Mouse (Mus musculus) lung, adult 18-20 months (tissue): ENCODE data around the gene Stard5.
A peak's percentile ranks its signal among the peaks of the same experiment; 100 is the strongest.

Source experiments
- DNase-seq, 2 experiments: peaks; one replicate each; pipeline ENCODE4 v3.0.0; 2022; ENCODE audit warnings: mixed read lengths in 2 of 2

Gene Stard5

DNA sequence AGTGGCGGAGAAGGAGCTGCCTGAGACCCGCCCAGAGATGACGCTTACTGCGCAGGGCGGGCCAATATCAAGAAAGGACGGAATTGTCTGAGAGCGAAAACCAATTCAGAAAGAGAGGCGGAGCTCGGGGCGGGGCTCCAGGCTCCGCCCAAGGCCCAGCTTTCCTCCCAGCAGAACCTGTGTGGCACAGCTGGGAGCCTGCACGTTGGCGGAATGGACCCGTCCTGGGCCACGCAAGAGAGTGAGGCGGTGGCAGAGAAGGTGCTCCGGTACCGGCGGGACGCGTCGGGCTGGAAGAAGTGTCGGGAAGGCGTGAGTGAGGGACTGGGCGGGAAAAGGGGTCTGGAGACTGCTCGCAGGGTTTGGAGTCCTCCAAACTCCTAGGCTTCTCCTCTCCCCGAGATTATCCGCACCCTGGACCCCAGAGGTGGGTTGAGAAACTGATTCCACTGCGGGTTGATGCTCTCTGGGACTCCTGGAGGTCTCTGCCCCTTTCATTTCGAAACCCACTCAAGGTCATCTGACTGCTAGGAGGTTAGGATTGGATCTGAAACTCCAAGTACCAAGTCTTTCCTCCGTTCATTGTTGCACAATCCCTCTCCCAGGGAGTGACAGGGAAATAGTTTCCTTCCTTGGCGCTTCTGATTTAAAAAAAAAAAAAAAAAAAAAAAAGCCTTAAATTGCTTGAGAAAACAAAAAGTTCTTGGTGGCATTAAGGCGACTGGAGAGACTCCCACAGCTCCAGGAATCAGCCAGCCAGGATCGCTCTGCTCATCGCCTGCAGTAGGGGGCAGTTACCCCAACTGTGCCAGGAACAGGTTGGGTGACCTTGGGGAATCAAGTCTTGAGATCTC is at the start of gene Stard5:
TSS of gene Stard5 (plus strand) at position 132 of the 854 bp plus-strand sequence.
- DNase-seq = peak; percentile 96 to 97

DNA sequence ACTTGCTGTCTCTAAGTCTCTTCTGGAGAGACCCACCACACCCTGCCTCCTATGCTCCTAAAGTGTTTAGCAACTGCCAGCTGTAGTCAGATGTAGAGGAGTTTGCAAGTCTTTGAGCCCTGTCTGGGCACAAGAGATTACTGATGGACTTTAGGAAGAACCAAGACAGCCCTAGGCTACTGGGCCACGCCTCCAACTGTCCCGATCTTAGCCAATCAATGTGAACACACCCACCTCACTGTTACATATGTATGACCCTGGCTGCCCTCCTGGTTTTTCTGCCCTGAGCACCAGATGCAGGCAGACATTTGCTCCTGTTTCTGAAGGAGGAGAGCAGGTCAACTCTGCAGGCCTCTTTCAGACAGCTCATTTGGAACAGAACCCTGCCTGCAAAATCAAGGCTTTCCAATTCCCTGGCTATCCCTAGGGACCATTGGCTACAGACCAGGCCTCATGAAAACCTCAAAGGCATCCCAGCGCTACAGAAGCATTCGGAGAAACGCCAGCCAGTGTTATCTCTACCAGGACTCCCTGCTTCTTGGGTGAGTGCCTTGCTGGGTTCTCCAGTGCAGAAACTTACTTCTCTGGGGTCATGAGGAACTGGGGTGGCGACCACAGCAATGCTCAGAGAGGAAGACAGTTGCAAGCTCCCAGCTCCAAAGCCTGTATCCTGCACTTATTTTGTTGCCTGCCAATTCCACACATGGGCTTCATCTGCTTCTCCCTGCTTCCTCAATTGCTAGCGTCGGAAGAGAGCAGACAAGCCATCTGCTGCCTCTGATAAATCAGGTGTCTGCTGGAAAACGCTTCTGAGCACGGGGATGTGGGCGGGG is 46.9 kb upstream of the Stard5 start, which contains the start of gene Tmc3:
TSS of gene Tmc3 (plus strand) at position 289 of the 833 bp plus-strand sequence.
- no peak for DNase-seq

DNA sequence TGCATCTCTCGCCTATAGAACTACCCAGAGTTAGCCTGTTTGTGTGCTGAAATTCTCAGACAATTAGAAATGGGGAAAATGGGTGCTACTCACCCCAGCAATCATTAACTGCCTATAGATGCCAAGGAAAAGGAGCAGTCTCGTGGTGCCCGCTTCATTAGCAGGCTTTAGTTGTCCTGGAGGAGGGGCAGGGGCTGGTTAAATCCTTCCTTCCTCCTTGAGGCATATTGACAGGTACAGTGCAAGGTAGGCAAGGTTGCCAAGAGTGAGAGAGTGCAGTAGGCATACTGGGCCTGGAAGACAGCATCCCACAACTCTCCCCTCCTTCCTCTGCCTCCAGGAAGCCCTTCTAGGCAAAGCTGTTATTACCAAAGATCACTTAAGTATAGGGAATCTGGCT is 37.7 kb upstream of the Stard5 start:
- DNase-seq = no peak

DNA sequence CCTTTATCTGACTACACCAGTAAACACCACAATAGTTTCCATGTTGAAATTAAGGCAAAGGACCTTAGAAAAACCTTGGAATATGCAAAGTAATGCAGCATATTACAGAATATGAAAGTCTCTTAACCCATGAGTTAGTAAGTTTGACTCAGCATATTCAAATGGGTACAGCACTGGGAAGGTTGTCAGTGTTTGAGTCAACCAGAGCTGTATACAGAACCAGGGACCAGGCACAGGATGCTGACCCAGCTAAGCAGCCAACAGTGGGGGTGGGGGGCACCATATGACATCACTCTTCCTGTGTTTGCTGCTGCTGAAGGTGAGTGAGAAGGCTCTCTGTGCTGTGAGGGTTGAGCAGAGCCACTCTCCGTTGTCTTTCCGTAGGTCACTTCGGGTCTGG is 34.7 kb upstream of the Stard5 start:
- DNase-seq = no peak

DNA sequence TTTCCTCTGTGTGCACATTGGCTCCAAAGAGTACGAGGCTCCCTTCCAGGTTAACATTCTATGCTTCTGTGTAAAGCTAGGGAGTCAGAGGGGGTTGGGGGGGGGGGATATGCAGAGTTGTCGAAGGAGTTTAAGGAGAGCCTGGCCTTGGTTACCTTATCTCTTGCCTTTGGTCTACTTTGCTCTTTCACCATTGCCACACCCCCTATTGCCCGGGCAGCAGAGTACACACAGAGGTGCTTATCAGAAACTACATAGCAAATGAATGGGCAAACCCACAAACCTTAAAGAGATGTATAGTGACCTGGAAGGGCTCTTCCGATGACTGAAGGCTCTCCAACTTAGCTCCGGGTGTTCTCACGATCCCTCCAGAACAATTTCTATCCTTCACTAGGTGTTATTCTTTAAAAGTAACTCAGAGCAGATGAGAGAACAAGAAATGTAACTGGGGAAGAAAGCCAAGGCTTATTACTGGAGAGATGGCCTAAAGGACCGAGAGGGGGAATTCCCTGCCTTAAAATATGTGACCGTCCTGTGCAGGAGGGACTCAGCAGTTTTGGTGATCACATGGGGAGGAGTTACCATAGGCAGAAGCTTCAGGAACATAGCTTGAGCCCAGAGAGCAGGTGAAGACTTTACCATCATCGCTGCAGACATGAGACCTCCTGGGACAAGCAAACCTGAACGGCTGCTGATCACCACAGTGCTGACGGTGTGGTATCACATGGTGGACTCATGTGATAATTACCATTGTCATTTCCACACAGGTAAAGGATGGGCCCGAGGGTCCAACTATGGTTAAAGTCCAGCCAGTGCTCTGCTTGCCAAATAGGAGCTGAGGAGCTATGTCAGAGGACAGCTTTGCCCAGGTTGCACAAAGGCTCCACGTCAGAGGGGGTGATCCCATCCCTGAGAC is 32.5 kb upstream of the Stard5 start:
- DNase-seq = peak in 1 of 2 experiments; percentile 5

DNA sequence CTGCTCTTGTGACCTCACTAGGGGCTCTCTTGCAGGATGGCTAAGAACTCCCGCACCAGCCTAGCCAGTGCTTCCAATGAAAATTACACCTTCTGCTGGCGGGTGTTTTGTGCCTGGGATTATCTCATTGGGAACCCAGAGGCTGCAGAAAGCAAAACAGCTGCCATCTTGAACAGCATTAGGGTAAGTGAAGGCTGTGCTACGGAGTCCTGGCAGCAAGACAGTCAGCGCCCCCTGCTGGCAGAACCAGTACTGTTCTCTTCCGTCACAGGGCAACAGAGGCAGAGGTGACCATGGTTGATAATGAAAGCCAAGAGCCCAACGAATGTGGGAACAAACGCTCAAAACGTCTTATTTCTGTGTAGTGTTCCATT is 31.9 kb upstream of the Stard5 start:
- DNase-seq = peak; percentile 30 to 39

DNA sequence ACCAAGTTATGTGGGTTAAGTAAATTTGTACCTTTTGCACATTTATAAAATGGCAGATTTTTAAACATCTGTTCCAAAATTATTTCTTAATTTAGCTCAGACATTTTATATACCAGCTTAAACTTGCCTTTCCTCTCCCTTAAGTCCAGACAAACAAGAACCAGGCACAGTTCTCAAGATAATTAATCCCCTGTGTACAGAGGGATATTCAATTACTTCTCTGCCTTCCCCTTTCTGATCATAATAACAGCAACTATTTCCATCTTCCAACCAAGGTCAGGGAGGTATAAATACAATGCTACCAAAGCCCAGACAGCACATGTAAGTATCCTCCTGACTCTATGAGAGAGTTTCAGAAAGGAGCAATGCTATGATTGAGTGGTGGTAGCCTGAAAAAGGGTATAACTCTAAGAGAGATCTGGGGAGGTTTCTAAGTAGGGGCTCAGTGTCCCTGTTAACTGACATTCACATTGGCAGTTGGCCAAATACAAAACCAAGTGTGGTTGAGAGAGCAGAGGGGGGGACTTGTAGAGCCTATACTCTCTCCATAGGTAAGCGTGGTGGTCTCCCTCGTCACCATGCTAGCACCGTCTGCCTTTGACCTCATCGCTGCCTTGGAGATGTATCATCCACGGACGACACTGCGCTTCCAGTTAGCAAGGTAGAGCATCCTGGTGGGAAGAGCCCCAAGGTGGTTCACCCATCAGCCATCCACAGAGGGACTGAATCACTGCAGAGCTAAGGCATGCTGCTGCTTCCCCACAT is 27.4 kb upstream of the Stard5 start:
- no peak for DNase-seq

DNA sequence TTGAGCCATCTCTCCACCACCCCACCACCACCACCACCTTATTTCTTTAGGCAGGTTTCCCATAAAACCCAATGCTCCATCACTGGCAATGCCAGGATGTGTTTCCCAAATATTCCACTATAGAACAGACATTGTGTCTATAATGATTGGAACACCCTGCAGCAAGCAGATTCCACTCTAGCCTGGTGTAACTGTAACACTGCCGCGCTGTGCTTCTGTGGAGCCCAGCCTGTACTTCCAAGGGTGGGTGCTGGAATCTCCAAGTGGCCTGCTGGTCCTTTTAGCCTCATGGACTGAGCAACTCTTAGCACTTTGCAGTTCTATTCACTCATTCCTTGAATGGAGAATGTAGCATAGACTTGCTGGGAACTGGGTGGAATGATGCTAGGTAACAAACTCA is 25.0 kb upstream of the Stard5 start:
- no peak for DNase-seq

DNA sequence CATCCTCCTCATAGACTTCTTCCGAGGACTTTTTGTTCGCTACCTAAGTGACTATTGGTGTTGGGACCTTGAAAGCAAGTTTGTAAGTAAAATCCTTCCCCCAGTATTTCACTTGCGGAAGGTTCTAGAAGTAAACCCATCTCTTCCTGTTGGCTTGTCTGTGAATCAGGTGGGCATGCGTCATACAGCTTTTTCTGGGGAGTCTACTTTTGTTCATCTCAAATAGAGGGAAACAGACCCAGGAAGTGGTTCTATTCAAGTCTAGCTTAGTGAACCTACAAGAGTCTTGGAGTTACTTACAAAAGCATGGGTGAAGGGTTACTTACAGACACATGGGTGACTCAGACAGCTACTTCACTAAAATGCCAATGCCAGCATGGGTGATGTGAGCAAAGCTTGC is 21.9 kb upstream of the Stard5 start:
- DNase-seq = no peak

DNA sequence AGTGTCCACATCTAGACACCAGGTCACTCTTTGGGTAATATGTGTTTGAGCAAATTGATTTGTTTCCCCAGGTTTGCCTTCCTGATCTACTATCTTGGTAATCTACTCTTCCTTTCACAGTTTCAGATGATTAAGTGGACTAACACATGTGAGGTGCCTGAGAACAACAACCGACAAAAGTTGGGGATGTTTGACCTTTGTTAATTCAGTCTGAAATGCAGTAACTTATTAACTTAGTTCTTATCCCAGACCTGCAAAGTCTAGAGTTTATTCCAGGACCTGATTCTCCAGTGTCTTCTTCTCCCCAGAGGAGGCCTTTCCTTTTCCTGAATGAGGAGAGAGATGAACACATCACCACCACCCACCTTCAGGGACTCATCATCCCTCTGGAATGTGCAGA is 19.9 kb upstream of the Stard5 start:
- DNase-seq = no peak

DNA sequence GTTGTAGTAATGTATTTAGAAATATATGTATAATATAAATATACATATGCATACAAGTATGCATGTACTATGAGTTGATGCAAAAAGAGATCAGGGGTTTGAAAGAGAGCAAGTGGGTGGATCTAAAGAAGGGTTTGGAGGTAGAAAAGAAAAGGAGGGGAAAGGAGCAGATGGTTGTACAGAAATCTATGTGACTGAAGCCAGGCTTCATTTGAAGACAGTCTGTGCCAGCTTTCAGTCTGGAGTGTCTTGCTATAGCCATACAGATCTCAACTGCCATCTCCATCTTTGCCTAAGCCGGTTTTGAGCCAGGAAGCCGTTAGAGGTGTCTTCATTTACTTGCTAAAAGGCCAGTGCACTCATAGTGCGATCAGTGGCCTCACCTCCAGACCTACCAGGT is 16.5 kb upstream of the Stard5 start:
- DNase-seq = no peak

DNA sequence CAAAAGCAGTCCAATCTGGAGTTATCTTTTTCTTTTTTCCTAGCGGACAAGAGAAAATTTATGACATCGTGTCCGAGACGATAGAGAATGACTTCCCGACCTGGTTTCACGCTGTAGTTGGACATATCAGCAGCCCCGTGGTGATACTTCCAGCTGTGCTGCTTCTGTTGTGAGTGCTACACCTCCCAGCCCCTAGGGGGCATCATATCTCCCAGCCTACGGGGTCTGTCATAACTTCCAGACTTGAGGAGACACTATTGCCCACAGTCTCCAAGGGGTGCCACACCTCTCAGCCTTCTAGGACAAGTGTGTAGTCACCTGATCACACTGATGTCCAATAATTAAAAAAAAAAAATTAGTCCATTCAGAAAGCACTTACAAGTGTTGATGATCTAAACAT is 15.9 kb upstream of the Stard5 start:
- DNase-seq = no peak

DNA sequence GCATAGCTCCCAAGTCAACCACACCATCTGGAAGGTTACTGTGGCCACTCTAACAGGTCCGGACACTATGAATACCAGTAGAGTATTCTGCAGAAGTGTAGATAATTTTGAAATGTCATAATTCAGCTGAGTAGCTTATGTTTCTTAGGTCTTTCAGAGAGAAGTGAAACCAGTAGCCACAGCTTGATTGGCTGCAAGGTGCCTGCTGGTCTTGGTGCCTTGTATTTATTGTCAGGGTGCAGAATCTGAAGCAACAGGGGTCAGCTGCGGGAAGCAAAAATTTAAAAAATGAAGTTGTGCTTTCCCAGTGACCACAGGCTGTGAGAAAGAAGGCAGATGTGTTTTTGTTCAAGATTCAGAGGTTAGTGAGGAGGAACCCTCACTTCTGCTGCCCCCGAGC is 15.5 kb upstream of the Stard5 start:
- DNase-seq = no peak

DNA sequence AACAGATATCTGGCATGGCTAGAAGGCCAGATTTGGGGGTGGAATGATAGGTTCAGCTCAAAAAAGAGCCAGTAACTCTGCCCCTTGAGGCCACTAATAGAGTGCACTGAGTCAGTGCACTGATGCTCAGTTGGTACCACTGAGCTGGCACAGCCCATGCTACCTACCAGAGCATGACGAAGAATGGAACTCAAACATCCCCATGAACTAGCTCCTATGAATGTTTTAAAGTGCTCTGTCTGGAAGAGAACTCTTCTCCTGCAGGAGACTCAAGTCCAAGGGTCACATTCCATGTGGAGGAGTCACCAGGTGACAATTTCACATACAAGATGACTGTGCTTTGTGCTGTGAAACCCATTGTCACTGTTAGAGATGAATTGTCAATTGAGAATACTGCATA is 13.1 kb upstream of the Stard5 start:
- no peak for DNase-seq

DNA sequence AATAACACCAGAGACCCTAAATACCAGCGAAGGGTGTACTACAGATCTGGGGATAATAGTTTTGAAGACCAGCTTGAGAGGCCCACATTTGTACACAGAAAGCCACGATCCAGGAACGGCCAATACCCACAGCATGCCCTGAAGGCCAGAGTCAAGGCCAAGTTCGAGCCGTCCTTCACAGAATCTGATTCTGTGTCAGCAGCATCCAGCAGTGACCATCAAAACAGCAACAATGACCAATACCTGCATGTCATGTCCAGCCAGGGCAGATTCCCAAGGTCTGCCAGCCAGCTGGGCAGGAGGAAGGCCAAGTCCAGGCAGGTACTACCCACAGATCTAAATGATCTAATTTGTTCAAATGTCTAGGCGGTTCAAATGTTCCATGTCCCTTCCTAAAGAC is 9.2 kb upstream of the Stard5 start:
- DNase-seq = no peak

DNA sequence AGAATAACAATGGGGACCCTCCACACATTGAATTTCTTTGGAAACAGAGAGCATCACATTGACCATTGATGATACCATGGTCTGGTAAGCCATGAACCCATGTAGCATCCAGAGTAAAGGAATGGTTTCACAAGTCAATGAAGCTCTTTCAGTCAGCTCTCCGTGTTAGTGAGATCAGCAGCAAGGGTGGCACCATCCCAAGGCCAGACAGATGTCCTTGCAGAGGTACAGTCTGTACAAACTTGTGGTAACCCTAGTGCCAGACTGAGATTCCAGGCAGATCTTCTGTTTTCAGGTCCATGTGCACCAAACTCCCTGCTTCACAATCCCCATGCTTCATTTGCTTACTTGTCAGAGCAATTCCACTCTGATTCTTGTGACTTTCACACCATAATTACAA is 7.7 kb upstream of the Stard5 start:
- no peak for DNase-seq

DNA sequence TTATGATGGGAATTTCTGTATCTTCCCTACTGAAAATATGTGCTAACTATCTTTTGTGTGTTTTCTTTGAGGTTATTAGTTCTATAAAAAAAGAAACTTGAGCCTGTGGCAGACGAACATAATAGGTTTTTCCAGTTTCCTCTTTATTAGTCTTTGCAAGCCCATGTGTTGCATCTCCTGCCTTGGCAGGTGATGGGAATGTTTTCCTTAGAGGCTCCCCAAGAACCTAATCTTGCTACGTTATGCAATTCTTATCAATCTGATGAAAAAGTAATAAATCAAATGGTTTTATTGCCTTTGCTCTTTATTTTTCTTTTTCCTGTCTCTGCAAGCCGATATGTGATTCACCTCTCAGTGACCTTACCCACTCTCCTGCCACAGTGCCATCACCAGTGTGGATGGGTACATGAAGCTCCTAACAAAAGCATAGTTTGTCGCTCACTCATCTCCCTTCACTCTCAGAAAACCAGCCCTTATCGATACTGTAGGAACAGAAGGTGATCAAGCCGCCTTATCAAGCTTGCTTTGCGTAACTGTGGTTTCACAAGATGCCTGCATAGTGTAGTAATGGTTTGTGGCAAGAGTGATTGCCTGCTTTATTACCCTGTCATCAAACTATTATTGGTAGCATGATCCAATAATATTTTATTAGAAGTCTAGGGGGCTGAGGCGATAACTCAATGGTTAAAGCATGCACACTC is 5.1 kb upstream of the Stard5 start:
- no peak for DNase-seq

DNA sequence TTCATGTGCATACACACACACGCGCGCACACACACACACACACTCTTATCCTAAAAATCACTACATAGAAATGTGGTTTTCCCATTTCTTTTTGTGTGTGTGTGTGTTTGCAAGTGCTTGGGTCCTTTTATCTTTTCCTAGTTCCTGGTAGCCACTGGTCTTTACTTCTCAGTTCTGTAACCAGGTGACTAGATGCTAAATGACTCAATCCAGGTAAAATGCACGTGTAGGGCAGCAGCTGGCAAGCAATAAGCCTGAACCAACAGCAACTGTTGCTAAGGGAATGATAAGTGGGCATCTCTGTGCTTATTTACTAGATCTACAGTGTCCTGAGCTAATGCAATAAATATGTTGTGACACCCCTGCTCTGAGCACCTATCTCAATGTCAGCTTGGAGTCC is 4.4 kb upstream of the Stard5 start:
- DNase-seq = no peak

DNA sequence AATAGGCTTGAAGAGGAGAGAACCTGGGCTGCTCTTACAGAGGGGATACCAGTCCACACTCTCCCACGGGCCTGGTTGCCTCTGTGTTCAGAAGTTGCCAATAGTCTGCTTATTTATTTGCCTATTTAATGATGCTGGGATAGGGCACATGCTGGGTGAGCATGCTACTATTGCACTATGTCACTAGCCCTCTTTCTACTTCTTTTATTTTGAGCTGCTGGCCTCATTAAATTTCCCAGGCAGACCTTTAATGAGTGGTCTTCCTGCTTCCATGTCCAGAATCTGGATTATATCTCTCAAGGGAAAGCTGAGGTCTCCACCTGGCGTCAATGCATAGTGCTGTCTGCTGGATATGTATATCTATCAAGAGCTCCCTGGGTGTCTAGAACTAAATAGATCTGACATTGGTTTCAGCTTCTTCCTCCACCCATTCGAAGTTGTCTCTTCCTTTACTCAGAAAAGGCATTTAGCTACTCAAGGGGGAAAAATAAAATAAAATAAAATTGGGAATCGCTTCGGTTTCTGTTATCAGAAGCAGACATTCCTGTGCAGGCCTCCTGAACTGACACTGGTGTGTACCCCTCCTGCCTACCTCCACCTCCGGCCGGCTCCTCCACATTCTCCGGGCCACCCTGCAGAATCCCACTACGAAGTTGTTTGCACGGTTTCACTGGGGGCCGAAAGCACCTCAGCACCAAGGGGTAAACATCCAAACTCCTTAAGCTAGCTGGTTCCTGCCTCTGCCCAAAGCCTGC is 509 bp upstream of the Stard5 start:
- DNase-seq = no peak

DNA sequence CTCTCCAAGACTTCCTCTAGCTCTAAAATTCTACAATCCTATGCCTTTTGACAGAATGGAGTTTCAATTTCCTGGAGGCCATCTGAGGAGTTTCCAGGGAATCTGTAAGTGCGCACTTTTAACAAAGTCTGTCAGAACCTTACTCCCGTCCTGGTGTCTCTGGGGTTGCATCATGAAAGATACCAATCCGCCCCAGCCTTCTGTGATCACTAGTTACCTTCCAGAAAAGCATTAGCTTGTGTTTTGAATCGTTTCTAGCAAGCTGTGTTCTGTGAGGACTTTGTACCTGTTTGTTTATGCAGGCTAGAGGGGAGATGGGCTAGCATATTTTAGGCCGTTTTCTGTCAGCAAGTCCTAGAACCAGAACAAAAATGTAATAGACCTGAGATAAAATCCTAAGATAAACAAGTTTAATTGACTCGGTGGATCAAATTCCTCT is 942 bp downstream of the Stard5 start:
- DNase-seq = no peak

DNA sequence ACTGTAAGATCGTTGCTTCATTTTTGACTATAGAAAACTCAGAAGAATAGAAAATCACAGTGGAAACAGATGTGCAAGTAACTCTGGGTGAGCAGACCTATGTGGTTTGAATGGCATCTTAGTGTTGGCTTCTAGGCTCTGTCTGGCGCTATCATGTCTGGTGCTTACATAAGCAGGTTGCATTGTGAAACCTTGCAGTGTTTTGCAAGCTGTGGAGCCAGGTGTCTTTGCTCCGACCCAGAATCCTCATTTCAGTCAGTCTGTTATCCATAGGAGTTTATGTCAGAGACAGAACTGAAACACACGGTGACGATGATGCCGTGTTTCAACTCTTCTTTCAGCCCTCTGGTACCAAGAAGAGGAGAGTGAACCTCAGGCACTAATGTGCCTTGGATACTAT is 2.1 kb downstream of the Stard5 start:
- DNase-seq = no peak
